Mouse (Mus musculus): ENCODE measurements around the gene Klf1.

DNA sequence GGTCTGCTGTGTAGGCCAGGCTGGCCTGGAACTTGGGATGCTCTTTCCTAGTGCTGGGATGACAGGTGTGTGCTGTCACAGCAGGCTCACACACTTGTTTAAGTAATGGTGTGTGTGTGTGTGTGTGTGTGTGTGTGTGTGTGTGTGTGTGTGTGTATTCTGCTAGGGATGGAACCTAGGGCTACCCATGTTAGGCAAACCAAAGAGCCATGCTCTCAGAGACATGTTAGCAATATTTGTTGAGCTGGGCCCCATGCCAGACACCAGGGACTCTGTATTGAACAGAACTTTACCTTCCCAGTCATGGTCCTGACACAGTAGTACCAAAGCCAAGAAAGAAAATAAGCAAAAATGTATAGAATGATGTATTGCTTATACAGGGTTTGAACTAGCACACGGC is 25.8 kb downstream of the Klf1 start:
- TF ChIP-seq CTCF (IDR thresholded peaks at IDR 0.05) (no peak), EP300 (IDR thresholded peaks at IDR 0.05; ENCODE audit: insufficient read depth, low read depth, low read length) (no peak), POLR2A (IDR thresholded peaks at IDR 0.05; ENCODE audit: insufficient read depth, low read depth, low read length) (no peak)
